Mouse (Mus musculus) stomach, embryonic 16.5 days (tissue): ENCODE data around the gene Nr4a3. TPM values are rescaled to one million over a fixed set of nuclear protein-coding genes. Genes with fewer than 3 reads are reported as not detected.

Source experiments
- ATAC-seq: fragments of 200-750 bp; cut with Nextera tagmentation; 2 replicates; pipeline ENCODE4 v1.8.0; 2017; ENCODE audit warnings: moderate number of reproducible peaks, moderate TSS enrichment; ENCODE audit not compliant: insufficient read depth, low FRiP score
- H3K27ac ChIP-seq: fragments of 300-500 bp; sonication (generic); 2 replicates; pipeline ENCODE4 v1.5.1; 2014; ENCODE audit warnings: low read length
- H3K27me3 ChIP-seq: fragments of 300-500 bp; sonication (generic); 2 replicates; pipeline ENCODE4 v1.6.1; 2014; ENCODE audit warnings: low read length, control low read depth, mixed read lengths; ENCODE audit not compliant: control insufficient read depth, insufficient read depth
- H3K36me3 ChIP-seq: fragments of 300-500 bp; sonication (generic); 2 replicates; pipeline ENCODE4 v1.6.1; 2014; ENCODE audit warnings: low read length; ENCODE audit not compliant: control insufficient read depth, insufficient read depth
- H3K4me1 ChIP-seq: fragments of 300-500 bp; sonication (generic); 2 replicates; pipeline ENCODE4 v1.6.1; 2014; ENCODE audit warnings: low read length, control low read depth, mixed read lengths; ENCODE audit not compliant: control insufficient read depth, insufficient read depth
- H3K4me2 ChIP-seq: fragments of 300-500 bp; sonication (generic); 2 replicates; pipeline ENCODE4 v1.6.1; 2014; ENCODE audit warnings: low read depth, low read length, mixed read lengths
- H3K4me3 ChIP-seq: fragments of 300-500 bp; sonication (generic); replicated peaks from 2 replicates; pipeline ENCODE4 v1.5.1; 2014; ENCODE audit warnings: mild to moderate bottlenecking, low read length
- H3K9ac ChIP-seq: fragments of 300-500 bp; sonication (generic); 2 replicates; pipeline ENCODE4 v1.6.1; 2014; ENCODE audit warnings: low read length
- H3K9me3 ChIP-seq: fragments of 300-500 bp; sonication (generic); replicated peaks from 2 replicates; pipeline ENCODE4 v1.6.1; 2016; ENCODE audit warnings: low read length, control low read depth; ENCODE audit not compliant: control insufficient read depth
- WGBS: fragments of 180-500 bp; shearing (Covaris S2); extraction: QIAGEN DNeasy Blood & Tissue Kit; methylation state at CpG from one replicate; pipeline ENCODE4 v1.1.7; 2014; 5-methylcytosine and 5-hydroxymethylcytosine counted together
- polyA plus RNA-seq: library from polyadenylated mRNA; unstranded; fragments of >200 nt; fragmentation: Nextera tagmentation; extraction: Ambion mirVana; gene quantifications from 2 replicates; pipeline ENCODE4 v1.2.1, GENCODE M21; 2015

Gene Nr4a3
- polyA plus RNA-seq, 1 experiment from 2014 or later = 0.13 TPM

GRCm38 (mm10) chr4:48079285-48080039 is 34.5 kb downstream of the Nr4a3 start:
- 40% methylated on average over 8 of the region's 8 CpGs for WGBS
- Histone ChIP-seq H3K27ac (no peak overlapping the region), H3K4me1 (peaks cover 6% of the 10 kb centered on the region; the same call in 1 of the 2 replicates), H3K27me3 (no peaks in the 10 kb centered on the region), H3K4me3 (no peak overlapping the region), H3K4me2 (no peak overlapping the region), H3K9me3 (no peaks in the 10 kb centered on the region), H3K36me3 (no peaks in the 10 kb centered on the region), H3K9ac (no peak overlapping the region)
- ATAC-seq = no peak

- Histone ChIP-seq H3K27ac (no peak overlapping the region), H3K9ac (no peak overlapping the region), H3K36me3 (no peaks in the 10 kb centered on the region), H3K4me1 (no peaks in the 10 kb centered on the region), H3K4me2 (no peak overlapping the region), H3K27me3 (no peaks in the 10 kb centered on the region), H3K9me3 (no peaks in the 10 kb centered on the region), H3K4me3 (no peak overlapping the region)
- ATAC-seq = no peak
- 89% methylated on average over 4 of the region's 4 CpGs for WGBS
These were observed 38.5 kb downstream of the Nr4a3 start for GRCm38 (mm10) chr4:48083452-48083851.

- no peak overlapping the region for H3K4me3 ChIP-seq
- H3K4me2 ChIP-seq = no peak overlapping the region
- H3K4me1 ChIP-seq = no peaks in the 10 kb centered on the region
- no peak overlapping the region for H3K27ac ChIP-seq
- H3K9me3 ChIP-seq = no peaks in the 10 kb centered on the region
- no peaks in the 10 kb centered on the region for H3K36me3 ChIP-seq
- H3K9ac ChIP-seq = no peak overlapping the region
- 64% methylated on average over 6 of the region's 6 CpGs for WGBS
- no peaks in the 10 kb centered on the region for H3K27me3 ChIP-seq
- ATAC-seq = no peak
These were observed 41.7 kb downstream of the Nr4a3 start for GRCm38 (mm10) chr4:48086609-48087008.

GRCm38 (mm10) chr4:48087497-48087896 is 42.5 kb downstream of the Nr4a3 start:
- Histone ChIP-seq H3K9me3 (no peaks in the 10 kb centered on the region), H3K36me3 (no peaks in the 10 kb centered on the region), H3K4me3 (no peak overlapping the region), H3K27ac (no peak overlapping the region), H3K4me1 (no peaks in the 10 kb centered on the region), H3K27me3 (no peaks in the 10 kb centered on the region), H3K9ac (no peak overlapping the region), H3K4me2 (no peak overlapping the region)
- 81% methylated on average over 6 of the region's 6 CpGs for WGBS
- no peak for ATAC-seq

GRCm38 (mm10) chr4:48093221-48093620 is 48.3 kb downstream of the Nr4a3 start:
- H3K9me3 ChIP-seq = no peaks in the 10 kb centered on the region
- no peak overlapping the region for H3K9ac ChIP-seq
- WGBS = 85% methylated on average over 3 of the region's 3 CpGs
- no peaks in the 10 kb centered on the region for H3K36me3 ChIP-seq
- no peaks in the 10 kb centered on the region for H3K4me1 ChIP-seq
- H3K4me2 ChIP-seq = no peak overlapping the region
- H3K27ac ChIP-seq = no peak overlapping the region
- ATAC-seq = no peak
- H3K27me3 ChIP-seq = no peaks in the 10 kb centered on the region
- H3K4me3 ChIP-seq = no peak overlapping the region

GRCm38 (mm10) chr4:48100217-48100616 is 55.3 kb downstream of the Nr4a3 start:
- Histone ChIP-seq H3K4me3 (no peak overlapping the region), H3K9me3 (no peaks in the 10 kb centered on the region), H3K27me3 (no peaks in the 10 kb centered on the region), H3K36me3 (no peaks in the 10 kb centered on the region), H3K9ac (no peak overlapping the region), H3K4me2 (no peak overlapping the region), H3K27ac (no peak overlapping the region), H3K4me1 (no peaks in the 10 kb centered on the region)
- WGBS = 86% methylated on average over 8 of the region's 8 CpGs
- ATAC-seq = no peak

GRCm38 (mm10) chr4:48101981-48102380 is 57.0 kb downstream of the Nr4a3 start:
- no peaks in the 10 kb centered on the region for H3K4me1 ChIP-seq
- no peak overlapping the region for H3K4me2 ChIP-seq
- no peaks in the 10 kb centered on the region for H3K36me3 ChIP-seq
- H3K9ac ChIP-seq = no peak overlapping the region
- H3K4me3 ChIP-seq = no peak overlapping the region
- no peaks in the 10 kb centered on the region for H3K27me3 ChIP-seq
- ATAC-seq = 0 out of 2 replicates have a peak, but pooled peaks have one; percentile 21
- H3K9me3 ChIP-seq = no peaks in the 10 kb centered on the region
- no peak overlapping the region for H3K27ac ChIP-seq
- 77% methylated on average over 2 of the region's 2 CpGs for WGBS

- no peak for ATAC-seq
- Histone ChIP-seq H3K27me3 (no peaks in the 10 kb centered on the region), H3K9me3 (no peaks in the 10 kb centered on the region), H3K27ac (no peak overlapping the region), H3K4me2 (no peak overlapping the region), H3K4me3 (no peak overlapping the region), H3K9ac (no peak overlapping the region), H3K36me3 (no peaks in the 10 kb centered on the region), H3K4me1 (no peaks in the 10 kb centered on the region)
- 63% methylated on average over 5 of the region's 5 CpGs for WGBS
These were observed 60.4 kb downstream of the Nr4a3 start for GRCm38 (mm10) chr4:48105387-48105786.

GRCm38 (mm10) chr4:48107086-48107485 is 62.1 kb downstream of the Nr4a3 start:
- ATAC-seq = no peak
- H3K4me1 ChIP-seq = no peaks in the 10 kb centered on the region
- H3K4me3 ChIP-seq = no peak overlapping the region
- H3K27ac ChIP-seq = no peak overlapping the region
- H3K4me2 ChIP-seq = no peak overlapping the region
- H3K36me3 ChIP-seq = no peaks in the 10 kb centered on the region
- no peaks in the 10 kb centered on the region for H3K9me3 ChIP-seq
- no peak overlapping the region for H3K9ac ChIP-seq
- 82% methylated on average over 6 of the region's 6 CpGs for WGBS
- no peaks in the 10 kb centered on the region for H3K27me3 ChIP-seq
